Mouse (Mus musculus) midbrain, embryonic 11.5 days (tissue): ENCODE measurements around the gene Olfr228. TPM values are rescaled to one million over a fixed set of nuclear protein-coding genes. Genes with fewer than 3 reads are reported as not detected.
A peak's percentile ranks its signal among the peaks of the same experiment; 100 is the strongest.
"Not testable (repeated sequence)": the region's sequence is repeated elsewhere in the genome, so short reads cannot be mapped to it uniquely, and the experiment has no call there.

Experiments used
- ATAC-seq: fragments of 200-750 bp; cut with Nextera tagmentation; 2 replicates; pipeline ENCODE4 v1.8.0; 2017; ENCODE audit warnings: moderate TSS enrichment, moderate library complexity; ENCODE audit not compliant: low FRiP score
- DNase-seq: peaks from one replicate; pipeline ENCODE4 v3.0.0; 2015; ENCODE audit warnings: low spot score; ENCODE audit errors: missing footprints
- H3K27ac ChIP-seq: fragments of 300-500 bp; sonication (generic); 2 replicates; pipeline ENCODE4 v1.5.1; 2014; ENCODE audit warnings: low read depth, low read length
- H3K27me3 ChIP-seq: fragments of 300-500 bp; sonication (generic); 2 replicates; pipeline ENCODE4 v1.6.1; 2014; ENCODE audit warnings: mild to moderate bottlenecking, low read length, moderate library complexity, mixed read lengths; ENCODE audit not compliant: control insufficient read depth, insufficient read depth
- H3K36me3 ChIP-seq: fragments of 300-500 bp; sonication (generic); 2 replicates; pipeline ENCODE4 v1.6.1; 2014; ENCODE audit warnings: mild to moderate bottlenecking, low read length, moderate library complexity, mixed read lengths; ENCODE audit not compliant: control insufficient read depth, insufficient read depth
- H3K4me1 ChIP-seq: fragments of 300-500 bp; sonication (generic); 2 replicates; pipeline ENCODE4 v1.6.1; 2014; ENCODE audit warnings: low read length; ENCODE audit not compliant: control insufficient read depth, insufficient read depth
- H3K4me2 ChIP-seq: fragments of 300-500 bp; sonication (generic); 2 replicates; pipeline ENCODE4 v1.6.1; 2014; ENCODE audit warnings: mild to moderate bottlenecking, moderate library complexity
- H3K4me3 ChIP-seq: fragments of 300-500 bp; sonication (generic); 2 replicates; pipeline ENCODE4 v1.5.1; 2014; ENCODE audit warnings: low read depth, low read length
- H3K9ac ChIP-seq: fragments of 300-500 bp; sonication (generic); 2 replicates; pipeline ENCODE4 v1.6.1; 2014; ENCODE audit warnings: low read length
- H3K9me3 ChIP-seq: fragments of 300-500 bp; sonication (generic); 2 replicates; pipeline ENCODE4 v1.6.1; 2016; ENCODE audit warnings: low read length; ENCODE audit not compliant: control insufficient read depth
- WGBS: fragments of 180-500 bp; shearing (Covaris S2); extraction: QIAGEN DNeasy Blood & Tissue Kit; methylation state at CpG from one replicate; pipeline ENCODE4 v1.1.7; 2014; 5-methylcytosine and 5-hydroxymethylcytosine counted together
- polyA plus RNA-seq: library from polyadenylated mRNA; unstranded; fragments of >200 nt; fragmentation: Nextera tagmentation; extraction: Ambion mirVana; gene quantifications from 2 replicates; pipeline ENCODE4 v1.2.1, GENCODE M21; 2014

Olfr228 gene
- polyA plus RNA-seq: not detected in 2 replicates

- WGBS: 66% methylated on average over 1 of the region's 1 CpGs
- no peak for ATAC-seq
- no peak within 1 kb of the TSS for H3K4me3 ChIP-seq
- H3K9ac ChIP-seq: no peak within 1 kb of the TSS
- H3K9me3 ChIP-seq: no peaks in the 10 kb centered on the region
- no peaks in the 10 kb centered on the region for H3K27me3 ChIP-seq
- no peak for DNase-seq
- H3K4me2 ChIP-seq: no peak within 1 kb of the TSS
- no peaks in the 10 kb centered on the region for H3K4me1 ChIP-seq
- no peak within 1 kb of the TSS for H3K27ac ChIP-seq
- no peaks in the 10 kb centered on the region for H3K36me3 ChIP-seq
Observed at GRCm38 (mm10) chr2:86487286-86487685, at the start of gene Olfr228. Gene Olfr228 (minus strand): TSS chr2:86487386.

- Histone ChIP-seq H3K27ac (no peak overlapping the region), H3K36me3 (no peaks in the 10 kb centered on the region), H3K27me3 (no peaks in the 10 kb centered on the region), H3K4me1 (no peaks in the 10 kb centered on the region), H3K4me3 (no peak overlapping the region), H3K9ac (no peak overlapping the region), H3K9me3 (no peaks in the 10 kb centered on the region), H3K4me2 (no peak overlapping the region)
- DNase-seq (no peak), ATAC-seq (no peak)
- WGBS: 78% methylated on average over 1 of the region's 1 CpGs
Observed at GRCm38 (mm10) chr2:86530991-86531390, 43.8 kb upstream of the Olfr228 start.

GRCm38 (mm10) chr2:86508161-86508560, 21.0 kb upstream of the Olfr228 start, which contains the start of gene Olfr1076:
Gene Olfr1076 (plus strand): TSS chr2:86508461.
- Histone ChIP-seq H3K36me3 (no peaks in the 10 kb centered on the region), H3K4me1 (no peaks in the 10 kb centered on the region), H3K27ac (no peak within 1 kb of the TSS), H3K9me3 (no peaks in the 10 kb centered on the region), H3K27me3 (no peaks in the 10 kb centered on the region), H3K4me3 (no peak within 1 kb of the TSS), H3K9ac (no peak within 1 kb of the TSS), H3K4me2 (no peak within 1 kb of the TSS)
- ATAC-seq: no peak
- DNase-seq: no peak
- WGBS: 86% methylated on average over 1 of the region's 1 CpGs

- Histone ChIP-seq H3K4me3 (no peak overlapping the region), H3K36me3 (no peaks in the 10 kb centered on the region), H3K4me2 (no peak overlapping the region), H3K4me1 (no peaks in the 10 kb centered on the region), H3K27ac (no peak overlapping the region), H3K9ac (no peak overlapping the region), H3K9me3 (no peaks in the 10 kb centered on the region), H3K27me3 (no peaks in the 10 kb centered on the region)
- 42% methylated on average over 10 of the region's 10 CpGs for WGBS
- DNase-seq (peak; percentile 93), ATAC-seq (peak; percentile 85)
Observed at GRCm38 (mm10) chr2:86464442-86465109, 22.6 kb downstream of the Olfr228 start.

- no peak overlapping the region for H3K4me2 ChIP-seq
- H3K9me3 ChIP-seq: no peaks in the 10 kb centered on the region
- no peak overlapping the region for H3K4me3 ChIP-seq
- no peak for DNase-seq
- H3K4me1 ChIP-seq: no peaks in the 10 kb centered on the region
- no peaks in the 10 kb centered on the region for H3K36me3 ChIP-seq
- H3K27ac ChIP-seq: no peak overlapping the region
- ATAC-seq: no peak
- WGBS: 89% methylated on average over 1 of the region's 1 CpGs
- no peaks in the 10 kb centered on the region for H3K27me3 ChIP-seq
- H3K9ac ChIP-seq: no peak overlapping the region
Observed at GRCm38 (mm10) chr2:86460434-86460833, 26.8 kb downstream of the Olfr228 start.

GRCm38 (mm10) chr2:86456169-86456568, 31.0 kb downstream of the Olfr228 start, which contains the start of gene Olfr1066:
Gene Olfr1066 (minus strand): TSS chr2:86456269.
- ATAC-seq (no peak), DNase-seq (no peak)
- no peaks in the 10 kb centered on the region for H3K36me3 ChIP-seq
- H3K27ac ChIP-seq: no peak within 1 kb of the TSS
- WGBS: 90% methylated on average over 1 of the region's 1 CpGs
- no peak within 1 kb of the TSS for H3K4me3 ChIP-seq
- H3K9me3 ChIP-seq: no peaks in the 10 kb centered on the region
- H3K4me1 ChIP-seq: no peaks in the 10 kb centered on the region
- H3K9ac ChIP-seq: no peak within 1 kb of the TSS
- H3K4me2 ChIP-seq: no peak within 1 kb of the TSS
- H3K27me3 ChIP-seq: no peaks in the 10 kb centered on the region

- H3K4me3 ChIP-seq, H3K4me1 ChIP-seq, H3K36me3 ChIP-seq, H3K9ac ChIP-seq, H3K9me3 ChIP-seq, H3K27me3 ChIP-seq, H3K27ac ChIP-seq, H3K4me2 ChIP-seq, ATAC-seq, DNase-seq: not testable (repeated sequence)
- WGBS: no CpG with 5 or more reads among the region's 1 CpGs
Observed at GRCm38 (mm10) chr2:86450491-86450890, 36.7 kb downstream of the Olfr228 start, which contains the start of gene Olfr1065. Gene Olfr1065 (minus strand): TSS chr2:86450591.

GRCm38 (mm10) chr2:86442101-86442500, 45.1 kb downstream of the Olfr228 start:
- DNase-seq: not testable (repeated sequence)

More at GRCm38 (mm10) chr2:86442101-86442500, 45.1 kb downstream of the Olfr228 start:
- ATAC-seq, H3K9me3 ChIP-seq, H3K36me3 ChIP-seq, H3K9ac ChIP-seq, H3K27me3 ChIP-seq, H3K27ac ChIP-seq, H3K4me3 ChIP-seq, H3K4me2 ChIP-seq, H3K4me1 ChIP-seq: not testable (repeated sequence)
- 47% methylated on average over 1 of the region's 1 CpGs for WGBS
